Mouse (Mus musculus): Measurements from ENCODE around the gene Kif13a.

DNA sequence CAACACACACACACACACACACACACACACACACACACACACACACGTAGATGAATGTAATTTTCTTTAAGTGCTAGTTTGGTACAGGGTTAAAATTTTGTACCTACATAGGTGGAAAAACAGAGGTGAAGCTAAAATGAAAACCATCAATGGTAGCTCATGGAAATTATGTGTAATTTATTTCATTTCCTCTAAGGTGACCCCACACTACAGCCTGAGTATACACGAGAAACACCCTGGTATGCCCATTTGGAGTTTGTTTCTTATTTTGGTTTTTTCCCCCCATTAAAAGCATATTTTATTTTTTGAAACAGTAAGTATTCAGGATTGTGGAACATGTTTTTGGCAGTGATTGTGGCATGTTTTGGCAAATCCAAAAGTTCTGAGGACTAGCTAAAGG, 21.3 kb downstream of the Kif13a start:
- TF ChIP-seq GATA1 (IDR thresholded peaks at IDR 0.05; ENCODE audit: low read length) (no peak), TAL1 (IDR thresholded peaks at IDR 0.05; ENCODE audit: low read length) (no peak)
